Mouse (Mus musculus): ENCODE data around the gene Fam50b. TPM values are rescaled to one million over a fixed set of nuclear protein-coding genes. Genes with fewer than 3 reads are reported as not detected.

Fam50b gene
- polyA plus RNA-seq, 1 experiment from 2014 or later = not detected

DNA sequence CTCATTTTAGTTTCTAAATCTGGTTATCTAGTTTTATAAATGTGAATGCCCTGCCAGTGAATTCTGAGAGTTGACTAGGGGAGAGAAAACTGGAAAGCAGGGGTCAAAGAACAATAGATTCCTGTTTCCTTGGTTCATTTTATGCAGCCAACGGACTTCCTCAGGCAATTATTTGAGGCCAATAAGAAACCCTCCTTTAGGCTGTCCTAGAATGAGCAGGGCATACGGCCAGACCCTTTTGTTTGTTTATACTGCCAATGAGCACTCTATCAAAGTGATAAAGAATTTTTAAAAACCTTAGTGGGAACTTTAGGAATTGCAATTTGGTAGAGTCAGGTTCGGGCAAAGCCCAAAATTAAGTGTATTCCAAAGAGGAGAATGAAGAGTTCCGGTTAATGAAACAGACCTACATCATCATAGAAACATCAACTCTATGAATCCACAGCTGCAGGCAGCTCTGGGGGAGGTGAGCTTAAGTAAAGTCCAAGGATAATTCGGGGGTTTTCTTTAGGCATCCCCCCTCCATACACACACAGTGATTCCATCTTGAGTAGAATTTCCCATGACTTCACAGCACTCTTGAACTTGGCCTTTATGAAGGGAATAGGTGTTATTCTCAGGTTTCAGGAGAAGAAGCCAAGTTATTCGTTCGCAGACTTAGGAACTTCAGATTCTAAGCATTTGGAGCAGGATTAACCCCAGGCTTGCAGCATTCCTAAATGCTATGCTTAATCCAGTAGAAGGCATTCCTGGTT lies 46.4 kb downstream of the Fam50b start:
- Histone ChIP-seq H3K36me3 (ENCODE audit: control insufficient read depth, insufficient read depth, low read length) (no peaks in the 10 kb centered on the region), H3K4me2 (ENCODE audit: low read length) (no peak overlapping the region), H3K4me1 (ENCODE audit: control insufficient read depth, insufficient read depth, low read depth, low read length) (no peaks in the 10 kb centered on the region), H3K9ac (ENCODE audit: low read depth, low read length) (no peak overlapping the region), H3K27ac (ENCODE audit: low read depth, low read length) (no peak overlapping the region), H3K27me3 (replicated peaks; ENCODE audit: control insufficient read depth, insufficient read depth, low read length) (no peaks in the 10 kb centered on the region), H3K9me3 (ENCODE audit: control insufficient read depth, low read length) (no peaks in the 10 kb centered on the region), H3K4me3 (ENCODE audit: low read length) (no peak overlapping the region)
- WGBS = 61% methylated on average over 7 of the region's 7 CpGs
- ATAC-seq = no peak

DNA sequence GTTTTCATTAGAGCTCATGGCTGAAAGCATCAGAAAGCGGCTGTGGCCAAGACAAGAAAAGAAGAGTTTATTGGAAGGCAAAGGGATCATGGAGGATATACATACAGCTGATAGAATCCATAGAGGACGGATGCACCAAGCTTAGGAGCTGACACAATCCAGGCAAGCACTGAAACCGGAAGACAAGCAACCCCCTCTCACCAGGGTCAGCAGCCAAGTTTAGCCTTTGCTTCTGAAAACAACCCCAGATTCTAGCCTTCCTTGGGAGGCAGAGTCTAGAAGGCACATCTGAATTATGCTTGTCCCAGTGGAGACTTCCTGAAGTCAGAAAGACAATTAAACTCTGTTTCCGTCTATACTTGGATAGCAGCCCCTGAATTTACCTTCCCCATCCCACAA lies 47.0 kb downstream of the Fam50b start:
- no peak overlapping the region for H3K27ac ChIP-seq (ENCODE audit: low read depth, low read length)
- H3K9me3 ChIP-seq (ENCODE audit: control insufficient read depth, low read length) = no peaks in the 10 kb centered on the region
- no peaks in the 10 kb centered on the region for H3K36me3 ChIP-seq (ENCODE audit: control insufficient read depth, insufficient read depth, low read length)
- H3K4me1 ChIP-seq (ENCODE audit: control insufficient read depth, insufficient read depth, low read depth, low read length) = no peaks in the 10 kb centered on the region
- no peak overlapping the region for H3K9ac ChIP-seq (ENCODE audit: low read depth, low read length)
- H3K4me3 ChIP-seq (ENCODE audit: low read length) = no peak overlapping the region
- 82% methylated on average over 4 of the region's 4 CpGs for WGBS
- ATAC-seq = no peak
- H3K4me2 ChIP-seq (ENCODE audit: low read length) = no peak overlapping the region
- no peaks in the 10 kb centered on the region for H3K27me3 ChIP-seq (replicated peaks; ENCODE audit: control insufficient read depth, insufficient read depth, low read length)

DNA sequence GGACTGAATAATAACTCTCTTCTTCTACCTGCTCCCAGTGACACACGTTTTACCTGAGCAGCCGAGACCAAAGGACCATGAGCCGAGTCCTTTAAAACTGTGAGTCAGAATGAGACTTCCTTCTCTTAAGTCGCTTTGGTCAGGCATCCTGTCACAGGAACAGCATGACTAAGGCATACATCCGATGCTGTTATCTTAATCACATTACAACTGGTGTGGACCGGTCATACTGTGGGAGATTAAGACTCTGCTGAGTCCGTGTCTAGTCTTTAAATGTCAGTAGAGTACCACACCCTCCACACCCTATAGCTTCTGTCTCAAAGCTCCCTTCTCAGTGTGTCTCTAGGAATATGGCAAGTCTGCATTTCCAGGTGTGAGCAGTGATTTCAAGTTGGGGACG lies 50.2 kb downstream of the Fam50b start:
- H3K9ac ChIP-seq (ENCODE audit: low read depth, low read length) = no peak overlapping the region
- WGBS = 87% methylated on average over 8 of the region's 8 CpGs
- H3K36me3 ChIP-seq (ENCODE audit: control insufficient read depth, insufficient read depth, low read length) = no peaks in the 10 kb centered on the region
- H3K4me3 ChIP-seq (ENCODE audit: low read length) = no peak overlapping the region
- no peaks in the 10 kb centered on the region for H3K27me3 ChIP-seq (replicated peaks; ENCODE audit: control insufficient read depth, insufficient read depth, low read length)
- ATAC-seq = no peak
- no peaks in the 10 kb centered on the region for H3K9me3 ChIP-seq (ENCODE audit: control insufficient read depth, low read length)
- H3K4me2 ChIP-seq (ENCODE audit: low read length) = no peak overlapping the region
- H3K27ac ChIP-seq (ENCODE audit: low read depth, low read length) = no peak overlapping the region
- no peaks in the 10 kb centered on the region for H3K4me1 ChIP-seq (ENCODE audit: control insufficient read depth, insufficient read depth, low read depth, low read length)

DNA sequence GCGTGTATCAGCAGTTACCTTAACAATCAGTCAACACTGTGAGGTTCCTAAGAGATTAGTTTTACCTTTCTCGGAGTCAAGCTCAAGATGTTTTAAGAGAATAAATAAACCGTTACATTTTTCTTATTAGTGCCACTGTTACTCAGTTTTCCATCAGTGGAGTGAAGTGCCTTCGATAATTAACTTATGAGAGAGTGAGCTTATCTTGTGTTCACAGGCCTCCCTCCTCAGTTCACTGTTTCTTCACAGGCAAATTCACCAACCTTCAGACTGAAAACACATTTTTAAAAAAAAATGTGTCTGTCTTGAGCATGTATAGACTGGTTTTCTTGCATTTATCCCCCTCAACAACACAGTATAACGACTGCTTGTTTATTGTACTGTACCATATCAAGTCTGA lies 52.0 kb downstream of the Fam50b start:
- H3K4me3 ChIP-seq (ENCODE audit: low read length) = no peak overlapping the region
- 88% methylated on average over 5 of the region's 5 CpGs for WGBS

DNA sequence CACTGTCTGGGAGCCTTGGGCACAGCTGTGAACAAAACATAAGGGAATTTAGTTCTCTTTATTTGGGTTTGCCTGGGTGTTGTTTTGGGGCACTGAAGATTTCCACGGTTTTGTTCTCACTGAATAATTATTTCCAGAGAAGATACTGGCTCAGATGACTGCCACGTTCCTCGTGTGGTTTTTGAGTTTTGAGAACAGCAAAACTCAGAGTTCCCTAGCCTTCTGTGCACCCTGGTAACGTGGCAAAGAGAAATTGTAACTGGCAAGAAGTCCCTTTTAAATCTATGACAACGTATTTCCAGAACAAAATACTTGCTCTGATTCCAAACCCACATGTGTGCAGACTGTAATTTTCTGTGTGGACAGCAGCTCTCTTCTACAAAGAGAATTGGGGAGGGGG lies 52.9 kb downstream of the Fam50b start:
- Histone ChIP-seq H3K4me2 (ENCODE audit: low read length) (no peak overlapping the region), H3K9ac (ENCODE audit: low read depth, low read length) (no peak overlapping the region), H3K36me3 (ENCODE audit: control insufficient read depth, insufficient read depth, low read length) (no peaks in the 10 kb centered on the region), H3K27me3 (replicated peaks; ENCODE audit: control insufficient read depth, insufficient read depth, low read length) (no peaks in the 10 kb centered on the region), H3K9me3 (ENCODE audit: control insufficient read depth, low read length) (no peaks in the 10 kb centered on the region), H3K4me1 (ENCODE audit: control insufficient read depth, insufficient read depth, low read depth, low read length) (no peaks in the 10 kb centered on the region), H3K27ac (ENCODE audit: low read depth, low read length) (no peak overlapping the region), H3K4me3 (ENCODE audit: low read length) (no peak overlapping the region)
- ATAC-seq = no peak
- 46% methylated on average over 5 of the region's 5 CpGs for WGBS

More for the DNA sequence above, 52.0 kb downstream of the Fam50b start:
- no peaks in the 10 kb centered on the region for H3K36me3 ChIP-seq (ENCODE audit: control insufficient read depth, insufficient read depth, low read length)
- no peak overlapping the region for H3K4me2 ChIP-seq (ENCODE audit: low read length)
- no peaks in the 10 kb centered on the region for H3K9me3 ChIP-seq (ENCODE audit: control insufficient read depth, low read length)
- H3K27ac ChIP-seq (ENCODE audit: low read depth, low read length) = no peak overlapping the region
- H3K27me3 ChIP-seq (replicated peaks; ENCODE audit: control insufficient read depth, insufficient read depth, low read length) = no peaks in the 10 kb centered on the region
- ATAC-seq = no peak
- no peak overlapping the region for H3K9ac ChIP-seq (ENCODE audit: low read depth, low read length)
- H3K4me1 ChIP-seq (ENCODE audit: control insufficient read depth, insufficient read depth, low read depth, low read length) = no peaks in the 10 kb centered on the region

DNA sequence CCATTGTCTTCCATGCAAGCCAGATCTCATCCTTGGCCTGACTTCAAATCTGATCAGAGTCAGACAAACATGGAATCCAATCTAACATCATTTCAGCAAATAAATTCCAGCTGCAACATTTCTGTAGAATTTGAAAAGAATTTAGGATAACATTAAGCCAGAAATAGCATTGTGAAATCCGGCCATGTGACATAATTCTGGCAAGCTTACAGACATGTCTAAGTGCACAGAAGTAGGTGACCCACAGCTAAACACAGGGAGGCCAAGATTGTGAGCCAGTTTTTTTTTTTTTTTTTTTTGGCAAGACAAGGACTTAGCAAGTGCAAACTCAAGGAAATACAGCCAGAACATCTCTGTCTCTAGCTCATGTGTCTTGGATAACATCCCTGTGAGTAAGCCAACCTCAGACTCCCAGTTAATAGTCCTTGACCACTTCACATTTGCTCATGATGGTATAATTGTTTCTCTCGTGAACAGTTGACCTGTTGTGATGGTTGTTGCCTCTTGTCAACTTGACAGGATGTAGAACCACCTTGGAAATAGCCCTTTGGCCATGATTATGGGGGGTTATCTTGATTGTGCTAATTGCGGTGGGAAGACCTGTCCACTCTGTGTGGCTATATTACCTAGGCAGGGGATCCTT lies 54.6 kb downstream of the Fam50b start:
- ATAC-seq = no peak
- H3K27ac ChIP-seq (ENCODE audit: low read depth, low read length) = no peak overlapping the region
- WGBS = 82% methylated on average over 3 of the region's 3 CpGs

DNA sequence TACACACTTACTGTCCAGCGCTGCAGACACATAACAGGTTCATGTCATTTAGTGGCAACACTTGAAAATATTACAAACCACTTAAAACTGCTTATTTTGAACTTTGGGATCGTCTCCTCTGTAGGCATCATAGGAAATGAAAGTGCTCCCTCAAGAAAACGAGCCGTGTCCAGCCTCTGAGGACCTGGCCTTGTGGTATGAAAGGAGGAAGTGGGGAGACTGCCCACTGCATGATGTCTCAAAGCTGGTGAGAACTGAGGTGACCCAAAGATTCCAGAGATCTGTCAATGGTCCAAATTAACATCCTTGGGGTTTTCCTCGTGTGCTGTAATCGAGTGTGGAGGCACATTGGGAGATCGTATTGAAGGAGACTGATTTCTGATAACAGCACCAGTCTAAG lies 58.4 kb downstream of the Fam50b start:
- 74% methylated on average over 7 of the region's 7 CpGs for WGBS

More for the DNA sequence above, 54.6 kb downstream of the Fam50b start:
- Histone ChIP-seq H3K4me1 (ENCODE audit: control insufficient read depth, insufficient read depth, low read depth, low read length) (no peaks in the 10 kb centered on the region), H3K27me3 (replicated peaks; ENCODE audit: control insufficient read depth, insufficient read depth, low read length) (no peaks in the 10 kb centered on the region), H3K4me3 (ENCODE audit: low read length) (no peak overlapping the region), H3K36me3 (ENCODE audit: control insufficient read depth, insufficient read depth, low read length) (no peaks in the 10 kb centered on the region), H3K9ac (ENCODE audit: low read depth, low read length) (no peak overlapping the region), H3K9me3 (ENCODE audit: control insufficient read depth, low read length) (no peaks in the 10 kb centered on the region), H3K4me2 (ENCODE audit: low read length) (no peak overlapping the region)

DNA sequence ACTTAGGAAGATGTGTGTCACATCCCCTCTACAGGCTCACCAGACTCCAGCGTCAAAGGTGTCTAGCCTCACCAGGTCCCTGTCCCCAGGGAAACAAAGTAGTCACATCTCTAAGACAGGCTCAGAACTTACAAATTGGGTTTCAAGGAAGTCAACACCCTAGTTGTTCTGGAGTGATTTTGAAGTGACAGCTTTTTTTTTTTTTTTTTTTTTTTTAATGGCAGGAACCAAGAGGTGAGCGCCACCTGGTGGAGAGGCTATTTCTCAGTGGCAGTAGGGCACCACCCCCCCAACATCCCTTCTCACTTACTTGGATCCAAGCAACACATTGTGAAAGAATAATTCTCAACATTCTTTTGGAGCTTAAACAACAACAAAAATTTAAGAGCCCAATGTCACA lies 59.2 kb downstream of the Fam50b start:
- no peak for ATAC-seq
- Histone ChIP-seq H3K4me1 (ENCODE audit: control insufficient read depth, insufficient read depth, low read depth, low read length) (no peaks in the 10 kb centered on the region), H3K9ac (ENCODE audit: low read depth, low read length) (no peak overlapping the region), H3K4me3 (ENCODE audit: low read length) (no peak overlapping the region), H3K27ac (ENCODE audit: low read depth, low read length) (no peak overlapping the region), H3K27me3 (replicated peaks; ENCODE audit: control insufficient read depth, insufficient read depth, low read length) (no peaks in the 10 kb centered on the region), H3K9me3 (ENCODE audit: control insufficient read depth, low read length) (no peaks in the 10 kb centered on the region), H3K4me2 (ENCODE audit: low read length) (no peak overlapping the region), H3K36me3 (ENCODE audit: control insufficient read depth, insufficient read depth, low read length) (no peaks in the 10 kb centered on the region)
- WGBS = 37% methylated on average over 2 of the region's 2 CpGs

More for the DNA sequence above, 58.4 kb downstream of the Fam50b start:
- Histone ChIP-seq H3K27me3 (replicated peaks; ENCODE audit: control insufficient read depth, insufficient read depth, low read length) (no peaks in the 10 kb centered on the region), H3K4me3 (ENCODE audit: low read length) (no peak overlapping the region), H3K27ac (ENCODE audit: low read depth, low read length) (no peak overlapping the region), H3K9ac (ENCODE audit: low read depth, low read length) (no peak overlapping the region), H3K9me3 (ENCODE audit: control insufficient read depth, low read length) (no peaks in the 10 kb centered on the region), H3K4me2 (ENCODE audit: low read length) (no peak overlapping the region), H3K36me3 (ENCODE audit: control insufficient read depth, insufficient read depth, low read length) (no peaks in the 10 kb centered on the region), H3K4me1 (ENCODE audit: control insufficient read depth, insufficient read depth, low read depth, low read length) (no peaks in the 10 kb centered on the region)
- ATAC-seq = no peak

DNA sequence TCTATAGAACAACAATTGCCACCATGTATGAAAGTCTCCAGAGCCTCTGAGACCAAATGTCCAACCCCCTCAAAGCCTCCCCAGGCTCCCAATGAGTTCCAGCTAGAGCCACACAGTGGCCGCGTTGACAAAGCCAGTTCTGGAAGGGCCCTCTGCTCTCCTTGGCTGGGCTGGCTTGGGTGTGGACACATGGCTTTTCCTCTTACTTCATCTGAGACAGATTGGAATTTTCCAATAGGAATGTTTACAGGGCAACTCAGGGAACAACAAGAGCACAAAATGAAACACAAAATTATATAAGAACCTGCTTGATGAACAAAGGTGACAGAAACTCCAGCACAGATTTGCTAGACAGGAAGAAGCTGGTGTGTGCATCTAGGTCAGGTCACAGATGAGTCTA lies 59.8 kb downstream of the Fam50b start:
- Histone ChIP-seq H3K4me2 (ENCODE audit: low read length) (no peak overlapping the region), H3K27me3 (replicated peaks; ENCODE audit: control insufficient read depth, insufficient read depth, low read length) (no peaks in the 10 kb centered on the region), H3K9me3 (ENCODE audit: control insufficient read depth, low read length) (no peaks in the 10 kb centered on the region), H3K36me3 (ENCODE audit: control insufficient read depth, insufficient read depth, low read length) (no peaks in the 10 kb centered on the region), H3K9ac (ENCODE audit: low read depth, low read length) (no peak overlapping the region), H3K4me3 (ENCODE audit: low read length) (no peak overlapping the region), H3K27ac (ENCODE audit: low read depth, low read length) (no peak overlapping the region), H3K4me1 (ENCODE audit: control insufficient read depth, insufficient read depth, low read depth, low read length) (no peaks in the 10 kb centered on the region)
- WGBS = 77% methylated on average over 2 of the region's 2 CpGs
- no peak for ATAC-seq

Data from hindbrain, embryonic 16.5 days (tissue).